Mouse (Mus musculus) megakaryocyte, adult 5-6 weeks (primary cell): ENCODE results near the gene Sugp2. TPM values are rescaled to one million over a fixed set of nuclear protein-coding genes. Genes with fewer than 3 reads are reported as not detected.
A peak's percentile ranks its signal among the peaks of the same experiment; 100 is the strongest.
"Not testable (repeated sequence)": the region's sequence is repeated elsewhere in the genome, so short reads cannot be mapped to it uniquely, and the experiment has no call there.

Experiments
- ATAC-seq: 2 replicates; pipeline ENCODE4 v1.8.0; 2016; ENCODE audit warnings: mild to moderate bottlenecking, inconsistent platforms; ENCODE audit not compliant: poor library complexity, severe bottlenecking
- total RNA-seq, 2 experiments: library from RNA; stranded (forward) in 1 of 2; stranded (reverse) in 1 of 2; fragments of 153-499, 151-499 nt in 1 of 2; fragments of 221-1000, 200-1000 nt in 1 of 2; gene quantifications; 2 replicates each; pipeline versions ENCODE4 v1.2.3 to v1.2.4; 2015 to 2017

Sugp2 gene
- 24.1 and 27.9 TPM in 2 replicates for total RNA-seq (2015)
- 19.5 and 23.1 TPM in 2 replicates for total RNA-seq (2017)

- peak; percentile 97 for ATAC-seq
Observed at GRCm38 (mm10) chr8:70234080-70234780, at the start of gene Sugp2, which contains the start of gene Armc6. Sugp2 (plus strand) TSS chr8:70234226. Armc6 (minus strand) TSS chr8:70234466.

- no peak for ATAC-seq
Observed at GRCm38 (mm10) chr8:70188707-70189106, 45.3 kb upstream of the Sugp2 start.

- no peak for ATAC-seq
Observed at GRCm38 (mm10) chr8:70193238-70193637, 40.8 kb upstream of the Sugp2 start.

DNA sequence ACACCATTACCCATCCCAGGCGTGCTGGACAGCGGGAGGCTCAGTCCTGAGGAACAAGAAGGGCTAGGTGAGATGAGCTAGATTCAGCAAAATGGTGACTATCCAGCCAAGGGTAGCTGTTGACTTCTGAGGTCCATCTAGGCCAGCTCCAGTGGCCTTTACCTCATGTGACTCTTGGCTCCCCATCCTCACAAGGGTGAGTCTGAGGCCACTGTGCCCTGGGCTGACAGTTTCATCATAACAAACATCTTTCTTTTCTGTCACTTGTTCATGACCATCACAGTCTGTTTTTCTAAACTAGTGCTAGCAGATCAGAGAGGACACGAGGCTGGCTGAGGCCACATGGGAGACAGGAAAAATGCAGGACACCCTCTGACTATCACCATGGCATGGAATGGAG is 39.8 kb upstream of the Sugp2 start:
- no peak for ATAC-seq

GRCm38 (mm10) chr8:70195762-70196161 is 38.3 kb upstream of the Sugp2 start:
- no peak for ATAC-seq

- no peak for ATAC-seq
Observed at GRCm38 (mm10) chr8:70197603-70198002, 36.4 kb upstream of the Sugp2 start.

GRCm38 (mm10) chr8:70200098-70200681 is 33.8 kb upstream of the Sugp2 start:
- ATAC-seq = 0 out of 2 replicates have a peak, but pooled peaks have one; percentile 18

GRCm38 (mm10) chr8:70201417-70201816 is 32.6 kb upstream of the Sugp2 start:
- ATAC-seq = no peak

GRCm38 (mm10) chr8:70203072-70203471 is 31.0 kb upstream of the Sugp2 start:
- no peak for ATAC-seq

DNA sequence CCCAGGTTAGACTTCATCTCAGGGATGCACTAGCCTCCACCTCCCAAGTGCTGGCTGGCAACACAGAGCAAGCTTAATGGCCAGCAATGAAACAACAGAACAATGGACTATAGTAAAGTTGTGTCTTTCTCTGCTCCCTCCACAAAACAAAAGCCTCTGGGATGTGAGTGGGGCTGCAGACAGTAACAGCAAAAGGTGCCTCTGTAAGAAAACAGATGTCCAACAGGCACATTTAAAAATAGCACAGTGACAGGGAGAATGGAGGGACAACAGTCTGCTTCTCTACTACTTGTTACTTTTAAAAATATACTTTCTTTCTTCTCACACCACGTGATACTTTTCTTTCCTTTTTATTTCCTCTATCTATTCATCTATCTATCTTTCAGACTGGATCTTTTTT is 29.3 kb upstream of the Sugp2 start:
- ATAC-seq = no peak

GRCm38 (mm10) chr8:70208130-70208529 is 25.9 kb upstream of the Sugp2 start:
- no peak for ATAC-seq

DNA sequence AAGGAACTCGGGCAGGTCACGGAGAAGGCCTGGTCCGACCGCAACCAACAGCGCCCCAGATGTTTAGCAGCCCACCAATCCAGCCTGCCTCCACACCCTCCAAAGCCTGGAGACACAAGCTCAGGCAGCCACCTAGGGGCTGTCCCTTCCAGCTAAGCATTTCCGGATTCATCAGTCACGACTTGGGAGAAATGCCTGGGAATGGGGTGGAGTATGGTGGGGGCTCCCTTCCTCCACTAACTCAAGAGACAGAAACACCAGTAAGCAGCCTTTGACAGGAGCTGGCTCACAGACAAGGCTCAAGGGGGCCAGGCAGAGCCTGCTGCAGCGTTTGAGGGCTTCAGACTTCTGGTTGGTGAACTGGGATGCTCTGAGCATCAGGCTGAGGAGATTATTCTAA is 23.5 kb upstream of the Sugp2 start:
- ATAC-seq = no peak

- no peak for ATAC-seq
Observed at GRCm38 (mm10) chr8:70211275-70211674, 22.8 kb upstream of the Sugp2 start.

DNA sequence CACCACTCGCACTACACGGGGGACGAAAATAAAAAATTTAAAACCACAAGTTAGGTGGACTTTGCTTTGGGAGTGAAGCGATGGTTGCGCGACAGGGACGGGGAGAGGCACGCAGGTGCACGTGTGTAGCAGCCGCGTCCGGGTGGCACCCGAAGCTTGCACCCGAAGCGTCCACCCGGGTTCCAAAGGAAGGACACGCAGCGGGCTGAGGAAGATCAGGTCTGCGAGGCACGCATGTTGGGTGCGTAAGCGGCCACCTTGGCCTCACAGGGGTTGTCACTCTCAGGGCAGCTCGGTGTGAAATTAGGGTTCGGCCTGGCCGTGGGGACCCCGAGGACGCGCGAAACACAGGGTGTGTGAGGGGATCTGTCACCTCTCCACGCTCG is 22.3 kb upstream of the Sugp2 start:
- ATAC-seq = no peak

- peak; percentile 86 for ATAC-seq
Observed at GRCm38 (mm10) chr8:70212112-70213055, 21.6 kb upstream of the Sugp2 start, which contains the start of gene Slc25a42. Slc25a42 (minus strand) TSS chr8:70212305.

- ATAC-seq = no peak
Observed at GRCm38 (mm10) chr8:70214411-70214810, 19.6 kb upstream of the Sugp2 start.

- ATAC-seq = no peak
Observed at GRCm38 (mm10) chr8:70215092-70215491, 18.9 kb upstream of the Sugp2 start.

DNA sequence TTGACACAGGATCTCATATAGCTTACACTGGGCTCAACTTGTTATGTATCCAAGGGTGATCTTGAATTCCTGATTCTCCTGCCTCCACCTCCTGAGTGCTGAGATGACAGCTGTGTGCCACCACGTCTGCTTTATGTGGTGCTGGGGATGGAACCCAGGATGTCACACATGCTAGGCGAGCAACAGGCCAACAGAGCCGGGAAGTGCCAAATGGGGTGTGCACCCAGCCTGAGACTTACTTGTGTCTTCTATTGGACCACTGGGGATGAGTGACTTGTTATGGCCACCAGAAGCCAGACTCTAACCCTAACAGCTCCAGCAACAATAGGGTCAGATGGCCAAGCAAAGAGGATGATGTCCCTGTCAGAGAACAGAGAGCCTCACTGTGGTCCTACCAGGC is 17.9 kb upstream of the Sugp2 start:
- ATAC-seq = not testable (repeated sequence)

DNA sequence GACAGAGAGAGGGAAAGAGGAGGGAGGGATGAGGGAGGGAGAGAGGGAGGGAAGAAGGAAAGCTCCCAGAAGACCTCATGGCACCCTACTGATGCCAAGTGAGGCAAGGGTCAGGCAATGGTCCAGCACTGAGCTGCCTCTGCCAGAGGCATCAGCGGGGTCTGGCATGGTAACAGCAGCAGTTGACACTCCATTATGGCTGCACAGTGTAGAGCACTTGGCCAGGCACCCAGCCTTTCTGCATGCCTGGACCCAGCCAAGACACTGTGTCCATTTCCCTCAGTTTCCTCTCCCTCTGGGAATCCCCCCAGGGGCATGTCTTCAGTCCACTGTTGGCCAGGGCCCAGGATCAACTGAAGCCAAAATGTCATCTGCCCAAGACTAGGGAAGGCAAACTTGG is 17.5 kb upstream of the Sugp2 start:
- ATAC-seq = no peak

GRCm38 (mm10) chr8:70217441-70217840 is 16.6 kb upstream of the Sugp2 start:
- no peak for ATAC-seq

- no peak for ATAC-seq
Observed at GRCm38 (mm10) chr8:70219107-70219684, 14.8 kb upstream of the Sugp2 start.
